Mouse (Mus musculus) heart, adult 2 months (tissue): ENCODE measurements around the gene Cdc26. TPM values are rescaled to one million over a fixed set of nuclear protein-coding genes. Genes with fewer than 3 reads are reported as not detected.

ENCODE experiments used
- DNase-seq, 2 experiments: peaks; one replicate each; pipeline ENCODE4 v3.0.0; 2021
- H3K27ac ChIP-seq: fragments of 200-600 bp; 2 replicates; pipeline ENCODE4 v1.8.1; 2022
- H3K27me3 ChIP-seq: fragments of 200-500 bp; 2 replicates; pipeline ENCODE4 v1.6.1; 2012; ENCODE audit warnings: mild to moderate bottlenecking, low read length, inconsistent platforms, mixed read lengths; ENCODE audit not compliant: control insufficient read depth, insufficient read depth
- H3K36me3 ChIP-seq: fragments of 200-500 bp; 2 replicates; pipeline ENCODE4 v1.6.1; 2012; ENCODE audit warnings: low read length, inconsistent platforms; ENCODE audit not compliant: control insufficient read depth, insufficient read depth
- H3K4me1 ChIP-seq: fragments of 200-500 bp; 2 replicates; pipeline ENCODE4 v1.6.1; 2011; ENCODE audit warnings: low read length; ENCODE audit not compliant: control insufficient read depth, insufficient read depth
- H3K4me3 ChIP-seq: fragments of 200-600 bp; 2 replicates; pipeline ENCODE4 v1.8.1; 2022
- H3K79me2 ChIP-seq: fragments of 200-500 bp; replicated peaks from 2 replicates; pipeline ENCODE4 v1.6.1; 2012; ENCODE audit warnings: mild to moderate bottlenecking, inconsistent platforms, low read length, moderate library complexity, mixed read lengths; ENCODE audit not compliant: control insufficient read depth, insufficient read depth
- H3K9ac ChIP-seq: fragments of 200-500 bp; 2 replicates; pipeline ENCODE4 v1.6.1; 2012; ENCODE audit warnings: low read depth, mild to moderate bottlenecking, control low read depth, inconsistent platforms, low read length, mixed read lengths
- CTCF ChIP-seq: fragments of 200-600 bp; IDR thresholded peaks from 2 replicates; pipeline ENCODE4 v1.8.1; 2022; ENCODE audit warnings: antibody characterized with exemption, mild to moderate bottlenecking, moderate library complexity
- EP300 ChIP-seq: fragments of 200-500 bp; IDR thresholded peaks from 2 replicates; pipeline ENCODE4 v1.6.1; 2011; ENCODE audit warnings: low read depth, low read length, control low read depth; ENCODE audit not compliant: insufficient read depth
- POLR2A ChIP-seq: fragments of 200-500 bp; IDR thresholded peaks from 2 replicates; pipeline ENCODE4 v1.6.1; 2011; ENCODE audit warnings: mild to moderate bottlenecking, low read depth, low read length, control low read depth; ENCODE audit not compliant: insufficient read depth
- WGBS: fragments of 180-500 bp; shearing (Covaris S2); methylation state at CpG from one replicate; pipeline ENCODE4 v1.1.7; 2018; 5-methylcytosine and 5-hydroxymethylcytosine counted together
- intact Hi-C: fragments of 180-260 bp; cut with DNase I; formaldehyde crosslinking; loops from one replicate; pipeline ENCODE4 v1.15.1; 2025
- polyA plus RNA-seq: library from polyadenylated mRNA; depleted of rRNA; stranded (reverse); fragments of >200 nt; gene quantifications from 2 replicates; pipeline ENCODE4 v1.2.3, GENCODE M21; 2012
- total RNA-seq, 2 experiments: library from RNA; stranded (reverse); gene quantifications; 2 replicates each; pipeline ENCODE4 v1.2.3; 2021

The Cdc26 gene
- total and polyA plus RNA-seq, 3 experiments = 23.8 to 47.7 (median 44.6) TPM

- no peak overlapping the region for H3K4me3 ChIP-seq
- no peak overlapping the region for H3K27ac ChIP-seq
- H3K9ac ChIP-seq = no peak overlapping the region
- 55% methylated on average over 17 of the region's 17 CpGs for WGBS
- DNase-seq = no peak
- peaks cover under 1% of the 10 kb centered on the region; the same call in 1 of the 2 replicates for H3K4me1 ChIP-seq
- intact Hi-C loops = no loop called here
- H3K79me2 ChIP-seq = no peaks in the 10 kb centered on the region
- H3K36me3 ChIP-seq = peaks cover 4% of the 10 kb centered on the region
- TF ChIP-seq CTCF = no peak
- TF ChIP-seq POLR2A = no peak
- no peak for TF ChIP-seq EP300
- no peaks in the 10 kb centered on the region for H3K27me3 ChIP-seq
Observed at GRCm38 (mm10) chr4:62427978-62428758, 19.7 kb upstream of the Cdc26 start.

DNA sequence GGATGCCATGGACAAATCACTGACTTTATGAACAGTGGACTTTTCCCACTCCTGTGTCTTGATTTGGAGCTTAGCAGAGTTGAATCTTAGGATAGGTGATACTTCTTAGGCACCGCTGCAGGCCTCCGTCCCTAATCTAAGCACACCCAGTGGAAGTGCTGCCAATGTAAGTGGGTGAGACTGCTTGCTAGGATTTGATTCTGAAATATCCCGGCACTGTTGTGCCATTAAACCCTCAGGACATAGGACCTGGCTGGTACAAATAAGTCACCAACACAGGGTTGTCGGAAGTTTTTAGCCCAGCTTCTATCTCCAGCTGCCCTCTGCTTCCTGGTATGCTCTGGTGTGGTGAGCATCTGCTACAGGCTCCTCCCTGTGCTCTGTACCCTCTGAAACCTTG, 17.4 kb upstream of the Cdc26 start:
- H3K79me2 ChIP-seq = no peaks in the 10 kb centered on the region
- H3K4me3 ChIP-seq = no peak overlapping the region
- no peak for TF ChIP-seq CTCF
- TF ChIP-seq POLR2A = no peak
- TF ChIP-seq EP300 = no peak
- peaks cover 5% of the 10 kb centered on the region for H3K36me3 ChIP-seq
- no peak overlapping the region for H3K27ac ChIP-seq
- peaks cover 1% of the 10 kb centered on the region; the same call in 1 of the 2 replicates for H3K4me1 ChIP-seq
- intact Hi-C loops = no loop called here
- no peaks in the 10 kb centered on the region for H3K27me3 ChIP-seq
- H3K9ac ChIP-seq = no peak overlapping the region
- DNase-seq = no peak
- 77% methylated on average over 4 of the region's 4 CpGs for WGBS

DNA sequence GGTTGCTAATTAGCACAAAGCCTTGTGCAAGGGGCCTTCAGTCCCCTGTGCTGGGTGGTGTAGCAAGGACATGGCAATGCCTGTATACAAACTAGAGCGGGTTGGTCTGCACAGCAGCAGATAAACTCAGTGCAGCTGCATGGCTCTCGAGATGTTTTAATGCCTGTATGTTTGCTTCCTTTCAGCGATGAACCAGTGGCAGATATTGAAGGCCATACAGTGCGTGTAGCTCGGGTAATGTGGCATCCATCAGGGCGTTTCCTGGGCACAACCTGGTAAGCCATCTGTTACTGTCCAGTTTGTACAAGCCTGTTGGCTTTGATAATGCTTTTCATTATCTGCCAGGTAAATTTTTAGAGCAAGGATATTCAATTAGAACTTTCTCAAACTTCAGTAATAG, 10.6 kb upstream of the Cdc26 start:
- H3K36me3 ChIP-seq = peaks cover 11% of the 10 kb centered on the region
- H3K79me2 ChIP-seq = no peaks in the 10 kb centered on the region
- no peak for TF ChIP-seq EP300
- TF ChIP-seq POLR2A = no peak
- TF ChIP-seq CTCF = no peak
- no peaks in the 10 kb centered on the region for H3K27me3 ChIP-seq
- intact Hi-C loops = no loop called here
- no peak overlapping the region for H3K4me3 ChIP-seq
- WGBS = 91% methylated on average over 6 of the region's 6 CpGs
- peaks cover 1% of the 10 kb centered on the region; the same call in 1 of the 2 replicates for H3K4me1 ChIP-seq
- no peak overlapping the region for H3K27ac ChIP-seq
- no peak for DNase-seq
- no peak overlapping the region for H3K9ac ChIP-seq

GRCm38 (mm10) chr4:62418448-62418847, 10.0 kb upstream of the Cdc26 start:
- no peak overlapping the region for H3K4me3 ChIP-seq
- no peaks in the 10 kb centered on the region for H3K27me3 ChIP-seq
- H3K9ac ChIP-seq = no peak overlapping the region
- H3K79me2 ChIP-seq = no peaks in the 10 kb centered on the region
- DNase-seq = no peak
- WGBS = 91% methylated on average over 8 of the region's 8 CpGs
- peaks cover 1% of the 10 kb centered on the region; the same call in 1 of the 2 replicates for H3K4me1 ChIP-seq
- H3K27ac ChIP-seq = no peak overlapping the region
- no peak for TF ChIP-seq EP300
- TF ChIP-seq CTCF = no peak
- no peak for TF ChIP-seq POLR2A
- intact Hi-C loops = no loop called here
- peaks cover 10% of the 10 kb centered on the region for H3K36me3 ChIP-seq

- DNase-seq = no peak
- Histone ChIP-seq H3K9ac (no peak overlapping the region), H3K79me2 (no peaks in the 10 kb centered on the region), H3K36me3 (peaks cover 11% of the 10 kb centered on the region), H3K4me3 (no peak overlapping the region), H3K27me3 (no peaks in the 10 kb centered on the region), H3K27ac (no peak overlapping the region), H3K4me1 (peaks cover 3% of the 10 kb centered on the region)
- intact Hi-C loops = no loop called here
- TF ChIP-seq POLR2A = no peak
- TF ChIP-seq CTCF = no peak
- 86% methylated on average over 10 of the region's 10 CpGs for WGBS
Observed at GRCm38 (mm10) chr4:62411606-62412005, 3.2 kb upstream of the Cdc26 start.

DNA sequence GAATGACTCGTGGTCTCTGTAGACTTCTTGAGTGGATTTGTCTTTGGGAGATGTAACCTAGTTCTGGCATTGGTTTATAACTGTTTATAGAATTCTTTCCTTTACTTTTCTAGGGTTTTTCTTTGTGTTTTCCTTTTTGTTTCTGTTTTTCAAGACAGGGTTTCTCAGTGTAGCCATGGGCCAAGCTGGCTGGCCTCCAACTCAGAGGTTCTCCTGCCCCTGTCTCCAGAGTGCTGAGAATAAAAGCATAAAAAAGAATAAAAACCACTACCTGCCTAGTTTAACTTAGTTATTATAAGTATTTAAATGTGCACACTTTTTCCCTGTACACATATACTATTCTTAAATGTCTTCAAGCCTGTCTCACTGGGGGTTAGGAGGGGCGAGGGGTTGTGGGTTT, 1.9 kb upstream of the Cdc26 start:
- peaks cover 11% of the 10 kb centered on the region for H3K36me3 ChIP-seq
- 82% methylated on average over 2 of the region's 2 CpGs for WGBS
- no peak for DNase-seq
- H3K27ac ChIP-seq = no peak overlapping the region
- peaks cover 3% of the 10 kb centered on the region for H3K79me2 ChIP-seq
- no peak overlapping the region for H3K4me3 ChIP-seq
- peaks cover 3% of the 10 kb centered on the region for H3K4me1 ChIP-seq
- no peaks in the 10 kb centered on the region for H3K27me3 ChIP-seq
- TF ChIP-seq EP300 = no peak
- no peak for TF ChIP-seq POLR2A
- no peak for TF ChIP-seq CTCF
- intact Hi-C loops = no loop called here
- H3K9ac ChIP-seq = no peak overlapping the region
